Mouse (Mus musculus): ENCODE results near the gene Erc2. TPM values are rescaled to one million over a fixed set of nuclear protein-coding genes. Genes with fewer than 3 reads are reported as not detected.
"Not testable (repeated sequence)": the region's sequence is repeated elsewhere in the genome, so short reads cannot be mapped to it uniquely, and the experiment has no call there.

Erc2 gene
- polyA plus RNA-seq (2014; fragmentation: Nextera tagmentation; extraction: Ambion mirVana), result 6.8 and 7.3 TPM in 2 replicates

- Histone ChIP-seq H3K9ac (ENCODE audit: low read depth, low read length) (peak within 1 kb of the TSS; percentile 65), H3K27me3 (ENCODE audit: control insufficient read depth, insufficient read depth, low read length) (peaks cover 5% of the 10 kb centered on the region; the same call in 1 of the 2 replicates), H3K4me3 (ENCODE audit: low read length) (peak within 1 kb of the TSS; percentile 70), H3K9me3 (ENCODE audit: control insufficient read depth, low read length) (no peaks in the 10 kb centered on the region), H3K4me2 (replicated peaks; ENCODE audit: low read depth, low read length) (peak within 1 kb of the TSS; percentile 98), H3K36me3 (ENCODE audit: control insufficient read depth, insufficient read depth, low read length) (no peaks in the 10 kb centered on the region), H3K4me1 (ENCODE audit: control insufficient read depth, insufficient read depth, low read length) (peaks cover 4% of the 10 kb centered on the region), H3K27ac (ENCODE audit: low read depth, low read length) (no peak within 1 kb of the TSS)
- WGBS, result under 1% methylated on average over 60 of the region's 78 CpGs
- peak; percentile 98 for ATAC-seq (ENCODE audit: low FRiP score, low TSS enrichment)
Observed at GRCm38 (mm10) chr14:27622176-27622922, at the start of gene Erc2. Erc2 (plus strand) TSS chr14:27622428.

GRCm38 (mm10) chr14:27578443-27578842 lies 43.8 kb upstream of the Erc2 start:
- no peak overlapping the region for H3K4me3 ChIP-seq (ENCODE audit: low read length)
- 75% methylated on average over 2 of the region's 2 CpGs for WGBS
- no peak overlapping the region for H3K4me2 ChIP-seq (replicated peaks; ENCODE audit: low read depth, low read length)
- H3K9ac ChIP-seq (ENCODE audit: low read depth, low read length), result no peak overlapping the region
- ATAC-seq (ENCODE audit: low FRiP score, low TSS enrichment), result no peak
- H3K27ac ChIP-seq (ENCODE audit: low read depth, low read length), result no peak overlapping the region
- no peaks in the 10 kb centered on the region for H3K27me3 ChIP-seq (ENCODE audit: control insufficient read depth, insufficient read depth, low read length)
- no peaks in the 10 kb centered on the region for H3K9me3 ChIP-seq (ENCODE audit: control insufficient read depth, low read length)
- no peaks in the 10 kb centered on the region for H3K4me1 ChIP-seq (ENCODE audit: control insufficient read depth, insufficient read depth, low read length)
- no peaks in the 10 kb centered on the region for H3K36me3 ChIP-seq (ENCODE audit: control insufficient read depth, insufficient read depth, low read length)

- H3K4me3 ChIP-seq (ENCODE audit: low read length); H3K27me3 ChIP-seq (ENCODE audit: control insufficient read depth, insufficient read depth, low read length); H3K4me2 ChIP-seq (replicated peaks; ENCODE audit: low read depth, low read length); ATAC-seq (ENCODE audit: low FRiP score, low TSS enrichment); H3K9me3 ChIP-seq (ENCODE audit: control insufficient read depth, low read length); H3K4me1 ChIP-seq (ENCODE audit: control insufficient read depth, insufficient read depth, low read length); H3K9ac ChIP-seq (ENCODE audit: low read depth, low read length); H3K27ac ChIP-seq (ENCODE audit: low read depth, low read length); H3K36me3 ChIP-seq (ENCODE audit: control insufficient read depth, insufficient read depth, low read length): not testable (repeated sequence)
Observed at GRCm38 (mm10) chr14:27589616-27590015, 32.6 kb upstream of the Erc2 start.

GRCm38 (mm10) chr14:27592163-27592562 lies 30.1 kb upstream of the Erc2 start:
- WGBS, result 87% methylated on average over 7 of the region's 7 CpGs
- H3K9ac ChIP-seq (ENCODE audit: low read depth, low read length), result no peak overlapping the region
- ATAC-seq (ENCODE audit: low FRiP score, low TSS enrichment), result no peak
- H3K4me2 ChIP-seq (replicated peaks; ENCODE audit: low read depth, low read length), result no peak overlapping the region
- peaks cover 4% of the 10 kb centered on the region for H3K9me3 ChIP-seq (ENCODE audit: control insufficient read depth, low read length)
- no peaks in the 10 kb centered on the region for H3K36me3 ChIP-seq (ENCODE audit: control insufficient read depth, insufficient read depth, low read length)
- H3K27ac ChIP-seq (ENCODE audit: low read depth, low read length), result no peak overlapping the region
- no peaks in the 10 kb centered on the region for H3K4me1 ChIP-seq (ENCODE audit: control insufficient read depth, insufficient read depth, low read length)
- no peak overlapping the region for H3K4me3 ChIP-seq (ENCODE audit: low read length)
- no peaks in the 10 kb centered on the region for H3K27me3 ChIP-seq (ENCODE audit: control insufficient read depth, insufficient read depth, low read length)

GRCm38 (mm10) chr14:27596265-27596664 lies 26.0 kb upstream of the Erc2 start:
- Histone ChIP-seq H3K27me3 (ENCODE audit: control insufficient read depth, insufficient read depth, low read length) (no peaks in the 10 kb centered on the region), H3K36me3 (ENCODE audit: control insufficient read depth, insufficient read depth, low read length) (no peaks in the 10 kb centered on the region), H3K9me3 (ENCODE audit: control insufficient read depth, low read length) (peaks cover 4% of the 10 kb centered on the region), H3K9ac (ENCODE audit: low read depth, low read length) (no peak overlapping the region), H3K4me2 (replicated peaks; ENCODE audit: low read depth, low read length) (no peak overlapping the region), H3K27ac (ENCODE audit: low read depth, low read length) (no peak overlapping the region), H3K4me1 (ENCODE audit: control insufficient read depth, insufficient read depth, low read length) (no peaks in the 10 kb centered on the region), H3K4me3 (ENCODE audit: low read length) (no peak overlapping the region)
- ATAC-seq (ENCODE audit: low FRiP score, low TSS enrichment), result peak; percentile 92; the same call in 1 of the 2 replicates
- 5% methylated on average over 7 of the region's 7 CpGs for WGBS

- no peak overlapping the region for H3K4me2 ChIP-seq (replicated peaks; ENCODE audit: low read depth, low read length)
- H3K27me3 ChIP-seq (ENCODE audit: control insufficient read depth, insufficient read depth, low read length), result no peaks in the 10 kb centered on the region
- H3K9me3 ChIP-seq (ENCODE audit: control insufficient read depth, low read length), result no peaks in the 10 kb centered on the region
- H3K4me1 ChIP-seq (ENCODE audit: control insufficient read depth, insufficient read depth, low read length), result no peaks in the 10 kb centered on the region
- no peak overlapping the region for H3K4me3 ChIP-seq (ENCODE audit: low read length)
- H3K9ac ChIP-seq (ENCODE audit: low read depth, low read length), result no peak overlapping the region
- H3K36me3 ChIP-seq (ENCODE audit: control insufficient read depth, insufficient read depth, low read length), result no peaks in the 10 kb centered on the region
- ATAC-seq (ENCODE audit: low FRiP score, low TSS enrichment), result no peak
- 68% methylated on average over 13 of the region's 13 CpGs for WGBS
- H3K27ac ChIP-seq (ENCODE audit: low read depth, low read length), result no peak overlapping the region
Observed at GRCm38 (mm10) chr14:27602136-27602535, 20.1 kb upstream of the Erc2 start.

- 59% methylated on average over 3 of the region's 3 CpGs for WGBS
- Histone ChIP-seq H3K4me2 (replicated peaks; ENCODE audit: low read depth, low read length) (no peak overlapping the region), H3K9me3 (ENCODE audit: control insufficient read depth, low read length) (no peaks in the 10 kb centered on the region), H3K4me3 (ENCODE audit: low read length) (no peak overlapping the region), H3K9ac (ENCODE audit: low read depth, low read length) (no peak overlapping the region), H3K27ac (ENCODE audit: low read depth, low read length) (no peak overlapping the region), H3K27me3 (ENCODE audit: control insufficient read depth, insufficient read depth, low read length) (no peaks in the 10 kb centered on the region), H3K36me3 (ENCODE audit: control insufficient read depth, insufficient read depth, low read length) (no peaks in the 10 kb centered on the region), H3K4me1 (ENCODE audit: control insufficient read depth, insufficient read depth, low read length) (no peaks in the 10 kb centered on the region)
- no peak for ATAC-seq (ENCODE audit: low FRiP score, low TSS enrichment)
Observed at GRCm38 (mm10) chr14:27607419-27607818, 14.8 kb upstream of the Erc2 start.

- Histone ChIP-seq H3K9ac (ENCODE audit: low read depth, low read length) (no peak overlapping the region), H3K27me3 (ENCODE audit: control insufficient read depth, insufficient read depth, low read length) (no peaks in the 10 kb centered on the region), H3K36me3 (ENCODE audit: control insufficient read depth, insufficient read depth, low read length) (no peaks in the 10 kb centered on the region), H3K27ac (ENCODE audit: low read depth, low read length) (no peak overlapping the region), H3K4me3 (ENCODE audit: low read length) (no peak overlapping the region), H3K4me1 (ENCODE audit: control insufficient read depth, insufficient read depth, low read length) (no peaks in the 10 kb centered on the region), H3K9me3 (ENCODE audit: control insufficient read depth, low read length) (no peaks in the 10 kb centered on the region), H3K4me2 (replicated peaks; ENCODE audit: low read depth, low read length) (no peak overlapping the region)
- 37% methylated on average over 5 of the region's 5 CpGs for WGBS
- ATAC-seq (ENCODE audit: low FRiP score, low TSS enrichment), result no peak
Observed at GRCm38 (mm10) chr14:27613766-27614165, 8.5 kb upstream of the Erc2 start.

GRCm38 (mm10) chr14:27617286-27617685 lies 4.9 kb upstream of the Erc2 start:
- Histone ChIP-seq H3K4me3 (ENCODE audit: low read length) (no peak overlapping the region), H3K9me3 (ENCODE audit: control insufficient read depth, low read length) (no peaks in the 10 kb centered on the region), H3K27ac (ENCODE audit: low read depth, low read length) (no peak overlapping the region), H3K4me1 (ENCODE audit: control insufficient read depth, insufficient read depth, low read length) (no peaks in the 10 kb centered on the region), H3K9ac (ENCODE audit: low read depth, low read length) (no peak overlapping the region), H3K36me3 (ENCODE audit: control insufficient read depth, insufficient read depth, low read length) (no peaks in the 10 kb centered on the region), H3K4me2 (replicated peaks; ENCODE audit: low read depth, low read length) (no peak overlapping the region), H3K27me3 (ENCODE audit: control insufficient read depth, insufficient read depth, low read length) (no peaks in the 10 kb centered on the region)
- no peak for ATAC-seq (ENCODE audit: low FRiP score, low TSS enrichment)
- WGBS, result 60% methylated on average over 3 of the region's 3 CpGs
